Mouse (Mus musculus) bone marrow macrophage, adult 2 months (primary cell): ENCODE measurements around the gene Cadm4.

ENCODE experiments used
- CTCF ChIP-seq: IDR thresholded peaks from 2 replicates; pipeline ENCODE4 v1.5.1; 2012; ENCODE audit warnings: low read depth, mild to moderate bottlenecking, low read length, moderate library complexity
- POLR2A ChIP-seq: IDR thresholded peaks from 2 replicates; pipeline ENCODE4 v1.6.1; 2012; ENCODE audit warnings: mild to moderate bottlenecking, low read depth, low read length, borderline replicate concordance

DNA sequence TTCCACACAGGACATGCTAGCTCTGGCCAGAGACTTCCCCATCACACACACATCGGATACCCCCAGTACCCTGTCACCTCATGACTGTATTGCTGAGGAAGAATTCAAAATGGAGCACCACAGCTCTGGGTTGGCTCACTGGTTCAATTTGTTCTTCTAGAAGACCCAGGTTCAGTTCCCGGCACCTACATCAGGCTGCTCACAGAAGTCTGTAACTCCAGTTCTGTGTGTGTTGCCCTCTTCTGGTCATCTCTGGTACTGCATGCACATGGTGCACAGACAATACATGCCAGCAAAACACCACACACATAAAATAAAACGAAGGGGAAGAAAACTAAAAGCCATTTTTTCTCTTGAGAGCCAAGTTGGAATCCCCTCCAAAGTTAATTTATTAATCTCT is 12.7 kb upstream of the Cadm4 start:
- TF ChIP-seq CTCF (peak; percentile 67), POLR2A (no peak)
